Mouse (Mus musculus) bone marrow, adult 2 months (tissue): ENCODE data around the gene Kitl.

Source experiments
- CTCF ChIP-seq: fragments of 200-500 bp; IDR thresholded peaks from 2 replicates; pipeline ENCODE4 v1.5.1; 2011; ENCODE audit warnings: low read length, control low read depth; ENCODE audit not compliant: control insufficient read depth, insufficient read depth
- POLR2A ChIP-seq: fragments of 200-500 bp; IDR thresholded peaks from 2 replicates; pipeline ENCODE4 v1.6.1; 2011; ENCODE audit warnings: low read depth, mild to moderate bottlenecking, control low read depth, low read length, borderline replicate concordance; ENCODE audit not compliant: control insufficient read depth

GRCm38 (mm10) chr10:100003797-100004196 is 11.6 kb upstream of the Kitl start:
- TF ChIP-seq CTCF (no peak), POLR2A (no peak)
